Mouse (Mus musculus) erythroid progenitor cell, adult 5-6 weeks (primary cell): ENCODE measurements around the gene Fam19a2. TPM values are rescaled to one million over a fixed set of nuclear protein-coding genes. Genes with fewer than 3 reads are reported as not detected.

Source experiments
- ATAC-seq: replicated peaks from 2 replicates; pipeline ENCODE4 v1.8.0; 2016; ENCODE audit warnings: moderate number of reproducible peaks, mild to moderate bottlenecking, moderate TSS enrichment, inconsistent platforms; ENCODE audit not compliant: poor library complexity, low FRiP score, severe bottlenecking
- total RNA-seq, 2 experiments: library from RNA; stranded (forward) in 1 of 2; stranded (reverse) in 1 of 2; fragments of 150-400 nt in 1 of 2; fragments of 186-747, 209-891 nt in 1 of 2; gene quantifications; 2 replicates each; pipeline versions ENCODE4 v1.2.3 to v1.2.4; 2015 to 2017; ENCODE audit warnings: low replicate concordance in 2 of 2

Fam19a2 gene
- total RNA-seq, 2 experiments from 2014 or later, result not detected

GRCm38 (mm10) chr10:123692186-123692925 lies 428.6 kb downstream of the Fam19a2 start:
- ATAC-seq, result no peak

GRCm38 (mm10) chr10:123692926-123693224 lies 429.1 kb downstream of the Fam19a2 start:
- ATAC-seq, result no peak

- no peak for ATAC-seq
These were observed 438.8 kb downstream of the Fam19a2 start for GRCm38 (mm10) chr10:123702595-123702994.

- ATAC-seq, result no peak
These were observed 443.2 kb downstream of the Fam19a2 start for GRCm38 (mm10) chr10:123707026-123707425.

- no peak for ATAC-seq
These were observed 446.9 kb downstream of the Fam19a2 start for GRCm38 (mm10) chr10:123710738-123711137.

- no peak for ATAC-seq
These were observed 458.2 kb downstream of the Fam19a2 start for GRCm38 (mm10) chr10:123721952-123722460.

- ATAC-seq, result no peak
These were observed 459.8 kb downstream of the Fam19a2 start for GRCm38 (mm10) chr10:123723641-123724040.

GRCm38 (mm10) chr10:123748317-123748716 lies 484.5 kb downstream of the Fam19a2 start:
- no peak for ATAC-seq

GRCm38 (mm10) chr10:123751676-123752280 lies 488.0 kb downstream of the Fam19a2 start:
- ATAC-seq, result no peak

GRCm38 (mm10) chr10:123752755-123753154 lies 489.0 kb downstream of the Fam19a2 start:
- no peak for ATAC-seq

- ATAC-seq, result no peak
These were observed 490.2 kb downstream of the Fam19a2 start for GRCm38 (mm10) chr10:123753996-123754395.

- no peak for ATAC-seq
These were observed 525.6 kb downstream of the Fam19a2 start for GRCm38 (mm10) chr10:123789374-123789773.

Other genes starting within 250 kb of the Fam19a2 start
- gene Mon2, start 187.5 kb upstream of the Fam19a2 start, total RNA-seq (2015; ENCODE audit: low replicate concordance), result 44.3 and 45.3 TPM in 2 replicates
- gene Mon2, start 187.5 kb upstream of the Fam19a2 start, total RNA-seq (2017; ENCODE audit: low replicate concordance), result 22.2 and 31.8 TPM in 2 replicates
- 405 and 417 TPM in 2 replicates for gene Usp15, start 67.0 kb upstream of the Fam19a2 start, total RNA-seq (2015; ENCODE audit: low replicate concordance)
- 704 and 813 TPM in 2 replicates for gene Usp15, start 67.0 kb upstream of the Fam19a2 start, total RNA-seq (2017; ENCODE audit: low replicate concordance)